Mouse (Mus musculus) C2C12 (cell line): Measurements from ENCODE around the gene Sema3e.
A peak's percentile ranks its signal among the peaks of the same experiment; 100 is the strongest.

ENCODE experiments used
- CEBPB ChIP-seq: IDR thresholded peaks from one replicate; pipeline ENCODE4 v1.6.1; 2011; ENCODE audit warnings: low read depth, mild to moderate bottlenecking, control low read depth, moderate library complexity
- CTCF ChIP-seq: IDR thresholded peaks from one replicate; pipeline ENCODE4 v1.5.1; 2011; ENCODE audit not compliant: control insufficient read depth, insufficient read depth, insufficient read length
- FOSL1 ChIP-seq: IDR thresholded peaks from one replicate; pipeline ENCODE4 v1.8.0; 2011; ENCODE audit warnings: mild to moderate bottlenecking, low read length; ENCODE audit not compliant: poor library complexity, insufficient read depth, severe bottlenecking
- MAX ChIP-seq: IDR thresholded peaks from one replicate; pipeline ENCODE4 v1.6.1; 2011; ENCODE audit warnings: mild to moderate bottlenecking, control low read depth
- MYOD1 ChIP-seq: IDR thresholded peaks from one replicate; pipeline ENCODE4 v1.6.1; 2011; ENCODE audit warnings: low read depth; ENCODE audit not compliant: control insufficient read depth, insufficient read length
- MYOG ChIP-seq: IDR thresholded peaks from one replicate; pipeline ENCODE4 v1.6.1; 2011; ENCODE audit not compliant: control insufficient read depth, insufficient read length; ENCODE audit errors: extremely low read depth
- USF1 ChIP-seq: IDR thresholded peaks from one replicate; pipeline ENCODE4 v1.6.1; 2011; ENCODE audit warnings: low read depth, mild to moderate bottlenecking, control low read depth, moderate library complexity

GRCm38 (mm10) chr5:14089875-14090608 is 65.0 kb downstream of the Sema3e start:
- TF ChIP-seq CTCF: no peak
- TF ChIP-seq USF1: no peak
- TF ChIP-seq MYOD1: peak; percentile 65
- TF ChIP-seq MAX: no peak
- TF ChIP-seq CEBPB: no peak
- no peak for TF ChIP-seq MYOG
- no peak for TF ChIP-seq FOSL1
